Mouse (Mus musculus) kidney, postnatal 0 days (tissue): ENCODE results near the gene Acta2. TPM values are rescaled to one million over a fixed set of nuclear protein-coding genes. Genes with fewer than 3 reads are reported as not detected.

ENCODE experiments used
- ATAC-seq: fragments of 200-750 bp; cut with Nextera tagmentation; replicated peaks from 2 replicates; pipeline ENCODE4 v1.8.0; 2017; ENCODE audit warnings: low read depth, moderate number of reproducible peaks, moderate TSS enrichment, moderate library complexity; ENCODE audit not compliant: low FRiP score
- DNase-seq: peaks from one replicate; pipeline ENCODE4 v3.0.0-alpha.2; 2016; ENCODE audit warnings: low spot score
- H3K27ac ChIP-seq: fragments of 300-500 bp; sonication (generic); 2 replicates; pipeline ENCODE4 v1.5.1; 2014; ENCODE audit warnings: mild to moderate bottlenecking
- H3K27me3 ChIP-seq: fragments of 300-500 bp; sonication (generic); 2 replicates; pipeline ENCODE4 v1.6.1; 2014; ENCODE audit warnings: low read length, mixed read lengths; ENCODE audit not compliant: insufficient read depth
- H3K36me3 ChIP-seq: fragments of 300-500 bp; sonication (generic); 2 replicates; pipeline ENCODE4 v1.6.1; 2014; ENCODE audit warnings: low read length, mixed read lengths; ENCODE audit not compliant: insufficient read depth
- H3K4me1 ChIP-seq: fragments of 300-500 bp; sonication (generic); replicated peaks from 2 replicates; pipeline ENCODE4 v1.6.1; 2014; ENCODE audit warnings: antibody characterized with exemption, low read length, mixed read lengths; ENCODE audit not compliant: insufficient read depth
- H3K4me2 ChIP-seq: fragments of 300-500 bp; sonication (generic); 2 replicates; pipeline ENCODE4 v1.6.1; 2014; ENCODE audit warnings: mild to moderate bottlenecking, low read length, moderate library complexity, mixed read lengths
- H3K4me3 ChIP-seq: fragments of 300-500 bp; sonication (generic); replicated peaks from 2 replicates; pipeline ENCODE4 v1.5.1; 2014; ENCODE audit warnings: low read depth, low read length
- H3K9ac ChIP-seq: fragments of 300-500 bp; sonication (generic); 2 replicates; pipeline ENCODE4 v1.6.1; 2014; ENCODE audit warnings: low read depth, low read length
- H3K9me3 ChIP-seq: fragments of 300-500 bp; sonication (generic); replicated peaks from 2 replicates; pipeline ENCODE4 v1.6.1; 2016; ENCODE audit warnings: low read length, inconsistent platforms, mixed read lengths
- CTCF ChIP-seq: IDR thresholded peaks from 2 replicates; pipeline ENCODE4 v1.5.1; 2016; ENCODE audit warnings: antibody characterized with exemption, low read depth, mild to moderate bottlenecking, moderate library complexity
- WGBS: fragments of 180-500 bp; shearing (Covaris S2); extraction: QIAGEN DNeasy Blood & Tissue Kit; methylation state at CpG from one replicate; pipeline ENCODE4 v1.1.7; 2014; 5-methylcytosine and 5-hydroxymethylcytosine counted together
- polyA plus RNA-seq: library from polyadenylated mRNA; unstranded; fragments of >200 nt; fragmentation: Nextera tagmentation; extraction: Ambion mirVana; gene quantifications from 2 replicates; pipeline ENCODE4 v1.2.1, GENCODE M21; 2015

The Acta2 gene
- polyA plus RNA-seq, 1 experiment from 2014 or later = 450 TPM

GRCm38 (mm10) chr19:34273073-34273472 is 17.7 kb upstream of the Acta2 start:
- Histone ChIP-seq H3K9me3 (no peaks in the 10 kb centered on the region), H3K9ac (no peak overlapping the region), H3K27me3 (no peaks in the 10 kb centered on the region), H3K27ac (no peak overlapping the region), H3K4me2 (no peak overlapping the region), H3K4me3 (no peak overlapping the region), H3K36me3 (no peaks in the 10 kb centered on the region), H3K4me1 (no peaks in the 10 kb centered on the region)
- DNase-seq (no peak), ATAC-seq (no peak)
- 86% methylated on average over 1 of the region's 1 CpGs for WGBS
- no peak for TF ChIP-seq CTCF

GRCm38 (mm10) chr19:34270824-34271464 is 15.6 kb upstream of the Acta2 start:
- Histone ChIP-seq H3K36me3 (no peaks in the 10 kb centered on the region), H3K4me3 (no peak overlapping the region), H3K9me3 (no peaks in the 10 kb centered on the region), H3K27ac (no peak overlapping the region), H3K9ac (no peak overlapping the region), H3K27me3 (no peaks in the 10 kb centered on the region), H3K4me1 (no peaks in the 10 kb centered on the region), H3K4me2 (no peak overlapping the region)
- 93% methylated on average over 13 of the region's 13 CpGs for WGBS
- ATAC-seq (no peak), DNase-seq (no peak)
- TF ChIP-seq CTCF = no peak

- Histone ChIP-seq H3K4me1 (no peaks in the 10 kb centered on the region), H3K27me3 (no peaks in the 10 kb centered on the region), H3K4me3 (no peak overlapping the region), H3K9me3 (no peaks in the 10 kb centered on the region), H3K36me3 (no peaks in the 10 kb centered on the region), H3K9ac (no peak overlapping the region), H3K4me2 (no peak overlapping the region), H3K27ac (no peak overlapping the region)
- ATAC-seq = no peak
- WGBS = 91% methylated on average over 11 of the region's 11 CpGs
- no peak for TF ChIP-seq CTCF
- DNase-seq = no peak
These were observed 14.8 kb upstream of the Acta2 start for GRCm38 (mm10) chr19:34270106-34270726.

DNA sequence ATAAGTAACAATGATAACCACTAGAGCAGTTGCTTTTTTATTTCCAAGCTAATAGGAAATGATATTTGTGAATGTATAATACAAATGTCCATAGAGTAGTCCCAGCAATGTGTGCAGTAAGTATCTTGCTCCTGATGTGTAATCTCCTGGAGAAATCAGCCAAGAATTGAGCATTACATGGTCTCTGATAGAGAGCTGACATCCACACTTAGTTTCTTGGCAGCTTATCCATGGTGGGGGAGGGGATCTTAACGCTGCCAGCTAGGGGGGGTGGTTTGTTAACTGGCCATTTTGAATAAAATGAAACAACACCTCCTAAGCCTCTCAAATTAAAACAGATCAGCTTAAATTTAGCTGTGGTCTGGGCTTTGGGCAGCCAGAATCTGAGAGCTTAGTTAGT is 13.6 kb upstream of the Acta2 start:
- DNase-seq (no peak), ATAC-seq (no peak)
- no peaks in the 10 kb centered on the region for H3K36me3 ChIP-seq
- TF ChIP-seq CTCF = no peak
- H3K9ac ChIP-seq = no peak overlapping the region
- no peak overlapping the region for H3K4me2 ChIP-seq
- H3K4me3 ChIP-seq = no peak overlapping the region
- H3K4me1 ChIP-seq = no peaks in the 10 kb centered on the region
- no peaks in the 10 kb centered on the region for H3K27me3 ChIP-seq
- H3K27ac ChIP-seq = no peak overlapping the region
- no peaks in the 10 kb centered on the region for H3K9me3 ChIP-seq
- 55% methylated on average over 1 of the region's 1 CpGs for WGBS

DNA sequence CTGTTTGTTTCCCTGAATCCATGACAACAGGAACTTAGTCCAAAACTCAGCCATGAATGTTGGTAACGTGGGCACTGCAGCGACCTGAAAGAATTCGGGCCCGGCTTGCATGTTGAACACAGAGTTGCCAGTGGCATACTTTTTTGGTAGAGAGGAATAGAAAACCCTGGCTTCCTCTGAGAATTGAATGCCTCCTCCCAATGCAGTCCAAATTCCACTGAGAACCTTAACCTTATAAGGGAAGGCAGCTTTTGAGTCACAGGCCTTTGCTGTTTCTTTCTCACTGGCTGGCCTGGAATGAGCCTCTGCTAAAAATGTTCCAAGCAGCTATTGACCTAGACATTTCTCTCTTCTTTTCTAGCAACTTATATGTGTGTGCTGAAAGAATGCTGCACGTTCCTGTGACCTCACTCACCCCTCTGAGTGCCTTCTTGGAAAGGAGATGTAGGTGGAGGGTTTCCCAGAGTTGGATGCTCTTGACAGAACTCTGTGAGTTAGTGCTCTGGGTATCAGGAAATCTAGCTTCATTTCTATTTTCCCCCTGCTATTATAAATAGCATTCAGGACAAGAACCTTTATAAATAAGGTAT is 10.3 kb upstream of the Acta2 start:
- Histone ChIP-seq H3K4me2 (no peak overlapping the region), H3K27ac (no peak overlapping the region), H3K36me3 (no peaks in the 10 kb centered on the region), H3K4me3 (no peak overlapping the region), H3K27me3 (no peaks in the 10 kb centered on the region), H3K9me3 (no peaks in the 10 kb centered on the region), H3K9ac (no peak overlapping the region), H3K4me1 (no peaks in the 10 kb centered on the region)
- TF ChIP-seq CTCF = no peak
- DNase-seq (peak; percentile 49), ATAC-seq (no peak)
- WGBS = 71% methylated on average over 5 of the region's 5 CpGs

DNA sequence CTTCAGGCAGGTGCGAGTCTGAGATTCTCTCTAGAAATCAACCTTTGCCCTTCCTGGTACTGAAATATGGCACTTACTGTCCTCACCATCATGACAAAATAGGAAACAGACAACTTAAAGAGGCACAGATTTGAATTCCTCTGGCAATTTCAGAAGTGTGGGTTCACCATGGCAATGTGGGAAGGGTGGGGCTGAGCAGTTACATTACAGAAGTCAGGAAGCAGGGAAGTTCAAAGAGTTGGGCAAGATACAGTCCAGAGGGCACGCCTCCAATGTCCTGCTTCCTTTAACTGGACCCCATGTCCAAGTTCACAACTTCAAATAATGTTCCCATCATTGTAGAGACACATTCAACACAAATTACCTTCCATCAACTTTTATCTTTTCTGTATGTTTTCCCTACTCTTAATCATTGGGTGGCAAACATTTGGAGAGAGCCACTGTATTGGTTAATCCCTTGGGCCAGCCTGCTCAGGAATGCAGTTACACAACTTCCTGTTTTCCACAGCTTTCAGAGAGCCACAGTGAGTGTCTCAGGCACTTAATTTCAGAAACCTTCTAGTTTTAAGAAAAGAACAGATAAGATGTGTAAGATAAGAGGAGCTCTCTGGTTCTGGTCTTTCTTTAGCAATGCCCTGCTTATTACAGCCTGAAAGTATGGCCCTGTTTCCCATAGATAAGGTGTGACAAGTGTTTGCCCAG is 7.0 kb upstream of the Acta2 start:
- H3K9me3 ChIP-seq = no peaks in the 10 kb centered on the region
- H3K4me2 ChIP-seq = no peak overlapping the region
- H3K4me1 ChIP-seq = no peaks in the 10 kb centered on the region
- H3K27ac ChIP-seq = no peak overlapping the region
- H3K9ac ChIP-seq = no peak overlapping the region
- H3K36me3 ChIP-seq = no peaks in the 10 kb centered on the region
- no peak for TF ChIP-seq CTCF
- 81% methylated on average over 2 of the region's 2 CpGs for WGBS
- DNase-seq = no peak
- no peak for ATAC-seq
- no peaks in the 10 kb centered on the region for H3K27me3 ChIP-seq
- H3K4me3 ChIP-seq = no peak overlapping the region
